In the genomic region with DNA sequence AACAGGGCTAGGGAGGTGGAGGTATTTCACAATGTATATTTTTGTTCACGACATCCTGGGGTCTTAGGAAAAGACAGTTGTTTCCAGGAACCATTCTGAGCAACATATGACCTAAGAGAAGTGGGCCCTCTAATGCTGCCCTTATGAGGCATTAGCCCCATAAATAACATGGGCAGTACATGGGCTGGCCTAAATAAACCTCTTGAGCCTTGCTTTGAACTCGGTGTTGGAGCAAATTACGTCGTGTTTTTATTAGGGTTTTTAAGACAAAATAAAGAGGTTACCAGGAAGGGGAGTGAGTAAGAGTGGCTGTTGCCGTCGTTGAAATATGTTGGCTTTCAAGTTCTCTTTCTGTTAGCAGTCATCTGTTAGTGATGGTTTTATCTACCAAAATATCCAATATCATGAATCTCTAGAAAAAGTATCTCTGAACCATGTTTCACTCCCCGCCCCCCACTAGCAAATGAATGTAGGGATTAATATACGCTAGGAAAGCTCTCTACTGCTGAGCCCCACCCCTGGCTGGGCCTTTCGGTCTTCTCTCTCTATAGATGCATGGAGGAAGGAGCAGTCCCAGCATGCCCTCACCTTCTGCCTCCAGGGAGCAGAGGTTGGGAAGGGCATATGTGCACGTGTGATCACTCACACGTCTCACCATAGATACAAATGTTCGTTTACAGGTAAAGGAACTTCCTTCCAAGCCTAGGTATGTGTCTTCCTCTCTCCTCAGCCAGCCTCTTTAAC, we compare ENCODE assay signal across 16 mouse cellular contexts. TPM values are rescaled to one million over a fixed set of nuclear protein-coding genes. Genes with fewer than 3 reads are reported as not detected.
"Had no signal": no experiment of that assay in that cellular context is flagged by ENCODE, and none has a peak within 500 bp of the region (broad histone marks: within the 10 kb centered on the region; RNA-seq: fewer than 3 reads in every experiment).

No protein-coding gene starts in this region.

- H3K36me3 ChIP-seq: intestine, embryonic 15.5 days; limb, embryonic 12.5 days; limb, embryonic 15.5 days had no signal

- H3K4me2 ChIP-seq: intestine, embryonic 15.5 days; limb, embryonic 12.5 days; limb, embryonic 15.5 days; liver, embryonic 11.5 days; lung, embryonic 14.5 days had no signal

- DNase-seq: kidney, adult 18-20 months; kidney, postnatal 4 days; left cerebral cortex, postnatal 4 days; liver, postnatal 0 days; lung, embryonic 14.5 days; midbrain, embryonic 14.5 days; thymus, adult 18-20 months; thymus, postnatal 36 days had no signal

- H3K4me1 ChIP-seq: intestine, embryonic 15.5 days; limb, embryonic 12.5 days; limb, embryonic 15.5 days had no signal

- ATAC-seq: intestine, embryonic 15.5 days; liver, postnatal 0 days; lung, postnatal 0 days had no signal

- H3K27ac ChIP-seq: intestine, embryonic 15.5 days; limb, embryonic 12.5 days; limb, embryonic 15.5 days; liver, embryonic 14.5 days; macrophage had no signal

- H3K9me3 ChIP-seq: intestine, embryonic 15.5 days; limb, embryonic 15.5 days had no signal

- H3K27me3 ChIP-seq: intestine, embryonic 15.5 days; limb, embryonic 12.5 days; limb, embryonic 15.5 days had no signal

- H3K4me3 ChIP-seq: intestine, embryonic 15.5 days; limb, embryonic 12.5 days; limb, embryonic 15.5 days had no signal

- H3K9ac ChIP-seq: intestine, embryonic 15.5 days; limb, embryonic 12.5 days; limb, embryonic 15.5 days; liver, embryonic 14.5 days; liver, postnatal 0 days; lung, embryonic 14.5 days had no signal

RNA-seq across cellular contexts. Expression of gene Gm10320, which starts 37.4 kb away (rescaled TPM):
- polyA plus RNA-seq: macrophage; testis, adult 2 months had no signal
